Mouse (Mus musculus): ENCODE data around the gene Csrp2. TPM values are rescaled to one million over a fixed set of nuclear protein-coding genes. Genes with fewer than 3 reads are reported as not detected.
A peak's percentile ranks its signal among the peaks of the same experiment; 100 is the strongest.

Csrp2 gene
- total RNA-seq, 2 experiments from 2014 or later, result 42.2 to 47.9 TPM

DNA sequence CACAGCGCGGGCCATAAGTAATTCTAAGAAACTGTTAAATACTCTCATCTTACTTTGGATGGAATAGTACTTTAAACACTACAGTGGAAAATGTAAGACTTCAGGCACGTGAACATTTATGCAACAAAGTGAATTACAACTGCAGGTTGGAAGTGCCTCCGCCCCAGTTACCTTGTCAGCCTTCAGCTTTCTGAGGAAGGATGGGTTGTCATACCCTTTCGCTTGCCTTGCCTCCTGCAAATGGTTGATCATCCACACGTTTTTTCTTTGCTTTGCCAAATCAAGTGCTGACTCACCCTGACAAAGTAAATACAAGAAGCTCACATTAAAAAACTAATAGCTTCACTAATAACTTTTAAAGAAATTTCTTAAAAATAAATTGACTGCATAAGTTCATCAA, 41.3 kb downstream of the Csrp2 start:
- DNase-seq, result no peak
- intact Hi-C loops (cut with DNase I), result no loop called here

DNA sequence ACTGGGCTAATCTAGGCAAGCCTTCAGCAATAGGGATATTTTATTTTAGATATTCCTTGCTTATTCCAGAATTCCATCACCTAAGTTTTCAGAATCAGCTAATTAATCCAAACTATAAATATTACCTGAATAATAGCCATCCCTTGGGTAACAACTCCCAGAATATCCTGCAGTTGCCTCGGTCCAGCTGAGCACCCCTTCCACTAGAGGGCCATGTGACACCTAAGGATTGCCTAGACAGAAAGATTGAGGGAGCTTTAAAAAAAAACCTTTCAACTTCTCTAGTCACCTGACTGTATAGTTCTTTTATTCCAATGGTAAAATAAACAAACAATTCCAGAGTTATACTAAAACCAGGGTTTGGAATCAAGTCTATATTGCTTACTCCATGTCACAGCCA, 42.6 kb downstream of the Csrp2 start:
- intact Hi-C loops (cut with DNase I), result no loop called here
- DNase-seq, result no peak

DNA sequence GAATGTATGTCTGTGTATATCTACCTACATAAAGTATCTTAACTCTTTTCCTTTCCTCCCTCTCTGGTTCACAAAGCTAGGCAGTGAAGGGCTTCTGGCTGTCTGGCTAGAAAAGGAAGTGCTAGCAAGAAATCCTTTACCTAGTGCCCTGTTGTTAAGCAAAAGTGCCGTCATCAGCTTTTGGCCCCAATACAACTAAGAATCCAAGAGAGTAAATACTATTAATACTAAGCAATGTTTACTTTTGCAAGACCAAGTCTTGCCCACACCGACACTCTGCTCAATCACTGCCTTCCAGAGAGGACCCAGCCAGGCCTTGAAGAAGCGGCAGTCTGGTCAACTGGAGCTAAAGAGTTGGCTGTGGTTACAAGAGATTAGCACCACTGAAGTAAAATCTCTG, 51.5 kb downstream of the Csrp2 start:
- intact Hi-C loops (cut with DNase I), result no loop called here

DNA sequence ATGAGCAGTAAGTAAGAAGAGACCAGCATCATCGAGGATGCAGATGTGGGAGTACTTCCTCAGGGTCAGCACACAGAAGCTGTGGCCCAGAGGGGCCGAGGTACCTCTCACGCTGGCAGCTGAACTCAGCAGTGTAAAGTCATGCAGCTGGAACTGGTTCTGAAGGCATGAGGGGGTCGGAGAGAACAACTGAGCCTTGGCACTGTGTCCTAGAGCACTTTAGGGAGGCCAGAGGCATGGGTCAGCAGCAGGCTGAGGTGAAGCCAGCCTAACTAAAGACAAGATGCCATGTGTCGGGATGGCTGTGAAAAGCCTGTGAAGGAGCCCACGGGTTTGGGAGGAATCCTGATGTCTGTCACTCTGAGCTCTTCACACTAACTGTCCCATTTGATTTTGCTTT, 51.9 kb downstream of the Csrp2 start:
- no peak for DNase-seq
- intact Hi-C loops (cut with DNase I), result no loop called here

More for the DNA sequence above, 51.5 kb downstream of the Csrp2 start:
- DNase-seq, result no peak

DNA sequence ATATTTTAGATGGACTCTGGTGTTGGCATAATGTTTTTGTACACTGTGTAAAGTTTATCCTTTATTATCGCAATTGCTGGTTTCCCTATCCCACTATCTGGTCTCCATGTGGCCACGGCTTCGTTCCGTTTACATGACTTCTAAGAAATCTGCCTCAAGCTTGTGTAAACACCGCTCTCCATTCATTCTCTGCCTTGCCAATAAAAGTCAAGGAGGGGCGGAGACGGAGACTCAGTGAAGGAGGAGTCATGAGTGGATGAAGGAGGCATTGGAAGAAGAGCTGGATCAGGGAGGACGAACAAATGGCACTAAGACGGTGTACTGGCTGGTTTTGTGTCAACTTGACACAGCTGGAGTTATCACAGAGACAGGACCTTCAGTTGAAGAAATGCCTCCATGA, 52.4 kb downstream of the Csrp2 start:
- no peak for DNase-seq
- intact Hi-C loops (cut with DNase I), result no loop called here

DNA sequence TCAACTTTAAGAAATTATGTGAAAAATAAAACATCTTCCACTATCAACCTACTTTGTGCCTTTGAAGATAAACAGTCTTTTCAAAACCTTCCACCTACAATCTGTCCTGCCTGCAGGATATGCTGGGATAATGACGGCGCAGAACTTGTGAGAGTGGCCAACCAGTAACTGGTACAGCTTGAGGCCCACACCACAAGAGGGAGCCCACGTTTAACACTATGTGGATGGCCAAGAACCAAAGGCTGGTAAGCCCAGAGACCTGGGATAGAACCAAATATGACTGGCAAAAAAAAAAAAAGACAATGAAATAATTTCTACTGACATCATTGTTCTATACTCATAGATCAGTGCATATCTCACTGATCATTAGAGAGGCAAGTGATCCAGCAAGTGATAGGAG, 54.9 kb downstream of the Csrp2 start:
- peak; percentile 43 for DNase-seq
- intact Hi-C loops (cut with DNase I), result loop anchor here (2.0 kb wide), 1 partner anchor 134 kb away; no protein-coding TSS in a partner anchor

DNA sequence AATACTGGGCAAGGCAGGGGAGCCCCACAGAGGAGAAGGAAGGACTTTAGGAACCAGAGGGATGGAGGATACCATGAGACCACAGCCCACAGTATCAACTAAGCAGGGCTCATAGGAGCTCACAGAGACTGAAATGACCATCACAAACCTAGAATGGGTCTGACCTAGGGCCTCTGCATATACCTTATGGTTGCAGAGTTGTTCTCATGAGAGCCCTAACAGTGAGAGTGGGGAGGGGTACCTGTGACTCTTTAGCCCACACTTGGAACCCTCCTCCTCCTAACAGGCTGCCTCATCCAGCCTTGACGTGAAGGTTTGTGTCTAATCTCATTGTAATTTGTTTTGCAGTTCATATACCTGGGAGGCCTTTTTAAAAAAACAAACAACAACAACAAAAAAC, 55.3 kb downstream of the Csrp2 start:
- intact Hi-C loops (cut with DNase I), result loop anchor here (2.0 kb wide), 1 partner anchor 134 kb away; no protein-coding TSS in a partner anchor
- DNase-seq, result no peak

DNA sequence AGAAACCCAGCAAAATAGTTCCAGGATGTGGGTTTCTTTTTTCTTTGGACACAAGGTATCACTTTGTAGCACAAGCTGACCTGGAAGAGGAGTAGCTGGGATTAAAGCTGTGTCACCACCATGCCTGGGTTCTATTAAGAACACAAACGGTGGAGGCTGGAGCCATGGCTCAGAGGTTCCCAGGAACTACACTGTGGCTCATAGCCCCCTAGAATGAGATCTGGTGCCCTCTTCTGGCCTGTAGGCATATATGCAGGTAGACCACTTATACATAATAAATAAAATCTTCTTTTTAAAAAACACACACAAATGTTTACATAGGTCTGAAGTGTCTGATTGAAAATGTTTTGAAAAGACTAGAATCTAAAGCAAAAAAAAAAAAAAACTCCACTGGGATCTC, 56.5 kb downstream of the Csrp2 start:
- peak; percentile 31 to 47 for DNase-seq
- intact Hi-C loops (cut with DNase I), result loop anchor here (1.0 to 2.0 kb wide), 2 partner anchors 125 to 182 kb away; no protein-coding TSS in a partner anchor

DNA sequence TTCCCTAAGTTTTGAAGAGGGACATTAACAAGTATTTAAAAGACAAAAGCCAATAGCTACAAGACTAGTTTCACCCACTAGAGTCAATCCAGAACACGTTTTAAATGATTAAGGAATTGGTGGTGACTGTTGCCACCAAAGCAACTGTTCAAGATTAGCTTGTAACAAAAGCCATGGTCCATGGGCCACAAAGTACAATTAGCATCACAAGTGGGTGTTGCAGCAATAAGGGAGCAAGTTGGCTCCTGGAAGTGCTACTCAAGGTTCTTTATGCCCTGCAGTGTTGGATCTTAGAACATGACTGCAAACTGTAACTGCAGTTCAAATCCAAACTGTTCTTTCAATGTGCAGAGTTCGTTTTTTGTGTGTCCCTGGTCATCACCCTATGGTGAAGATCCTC, 57.8 kb downstream of the Csrp2 start:
- no peak for DNase-seq
- intact Hi-C loops (cut with DNase I), result loop anchor here (2.0 kb wide), 1 partner anchor 123 kb away; no protein-coding TSS in a partner anchor

DNA sequence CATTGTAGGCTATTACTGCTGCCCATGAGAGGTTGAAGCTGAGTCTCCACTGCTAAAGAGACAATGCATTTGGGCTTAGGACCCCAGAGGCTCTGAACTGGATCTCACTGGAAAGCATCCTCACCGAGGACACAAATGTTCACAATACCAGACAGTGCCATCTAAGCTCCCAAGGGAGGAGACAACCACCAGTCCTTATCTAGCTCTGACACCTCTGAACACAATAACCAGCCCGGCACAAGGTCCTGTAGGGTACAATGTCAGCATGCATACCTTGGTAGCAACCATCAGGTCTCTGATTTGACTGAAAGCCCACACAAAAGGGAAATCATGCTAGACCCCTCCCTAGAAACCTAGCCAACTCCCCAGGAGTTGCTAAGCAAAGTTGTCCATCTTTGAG, 59.8 kb downstream of the Csrp2 start:
- intact Hi-C loops (cut with DNase I), result no loop called here
- no peak for DNase-seq

DNA sequence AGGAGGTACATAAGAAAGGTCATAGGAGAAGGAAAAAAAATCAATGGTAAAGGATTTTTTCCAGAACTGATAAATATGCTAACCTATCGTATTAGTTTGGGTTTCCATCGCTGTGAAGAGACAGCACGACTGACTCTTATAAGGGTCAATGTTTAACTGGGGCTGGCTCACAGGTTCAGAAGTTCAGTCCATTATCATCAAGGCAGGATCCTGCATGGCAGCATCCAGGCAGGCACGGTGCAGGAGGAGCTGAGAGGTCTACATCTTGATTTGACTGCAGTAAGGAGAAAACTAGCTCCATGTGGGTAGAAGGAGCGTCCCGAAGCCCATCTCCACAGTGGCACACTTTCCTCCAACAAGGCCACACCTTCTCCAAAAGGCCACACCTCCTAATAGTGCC, 60.9 kb downstream of the Csrp2 start:
- intact Hi-C loops (cut with DNase I), result no loop called here
- DNase-seq, result no peak

DNA sequence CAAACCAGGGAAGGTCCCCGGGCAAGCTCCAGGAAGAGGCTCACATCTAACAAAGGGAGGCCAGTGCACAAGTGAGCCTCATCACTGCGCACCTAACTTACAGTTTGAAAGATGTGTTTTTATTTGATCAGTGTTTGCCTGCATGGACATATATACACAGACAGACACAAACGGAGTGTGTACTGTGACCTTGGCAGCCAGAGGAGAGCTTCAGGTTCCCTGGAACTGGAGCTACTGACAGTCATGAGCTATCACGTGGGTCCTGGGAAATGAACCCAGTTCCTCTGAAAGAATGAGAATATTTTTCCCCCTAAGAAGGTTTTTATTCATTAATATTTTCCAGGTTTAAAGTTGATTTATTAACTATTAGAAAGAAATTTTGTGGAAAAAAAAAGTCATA, 63.2 kb downstream of the Csrp2 start:
- no peak for DNase-seq
- intact Hi-C loops (cut with DNase I), result no loop called here

DNA sequence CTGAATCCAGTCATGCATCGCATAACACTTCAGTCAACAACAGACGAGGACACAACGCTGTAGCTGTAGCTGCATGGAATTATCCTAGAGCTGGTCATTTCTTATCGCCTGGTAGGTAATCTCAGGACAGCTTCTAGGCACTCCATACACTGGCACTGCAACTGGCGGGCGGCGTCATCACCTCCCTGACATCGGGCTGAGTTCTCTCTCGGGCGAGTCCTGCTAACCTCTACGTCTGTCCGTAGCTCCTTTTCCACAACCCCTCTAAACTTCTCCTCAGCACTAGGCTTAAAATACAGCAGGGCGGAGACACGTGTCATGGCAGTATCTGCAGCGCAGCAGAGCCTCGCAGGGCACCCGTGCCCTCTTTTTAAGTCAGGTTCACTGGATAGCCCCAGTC, 67.1 kb downstream of the Csrp2 start:
- DNase-seq, result peak in 1 of 2 experiments; percentile 31
- intact Hi-C loops (cut with DNase I), result no loop called here

Other genes with a start within 250 kb of the Csrp2 start
- 1 to 10 TPM; 1.8 to 2.0 TPM for gene E2f7, start 174.3 kb upstream of the Csrp2 start, total RNA-seq (2021)
- 10 to 100 TPM; 24.7 to 27.7 TPM for gene Zdhhc17, start 90.4 kb downstream of the Csrp2 start, total RNA-seq (2021)
- 10 to 100 TPM; 70.4 to 71.4 TPM for gene Osbpl8, start 245.0 kb downstream of the Csrp2 start, total RNA-seq (2021)

Data from heart, postnatal 36 days (tissue).